Mouse (Mus musculus) natural killer cell, adult 2 months (primary cell): ENCODE data around the gene Cryzl1.

Experiments used
- DNase-seq, 2 experiments: peaks; one replicate each; pipeline ENCODE4 v3.0.0; 2022; ENCODE audit warnings: low spot score in 2 of 2

Cryzl1 gene

DNA sequence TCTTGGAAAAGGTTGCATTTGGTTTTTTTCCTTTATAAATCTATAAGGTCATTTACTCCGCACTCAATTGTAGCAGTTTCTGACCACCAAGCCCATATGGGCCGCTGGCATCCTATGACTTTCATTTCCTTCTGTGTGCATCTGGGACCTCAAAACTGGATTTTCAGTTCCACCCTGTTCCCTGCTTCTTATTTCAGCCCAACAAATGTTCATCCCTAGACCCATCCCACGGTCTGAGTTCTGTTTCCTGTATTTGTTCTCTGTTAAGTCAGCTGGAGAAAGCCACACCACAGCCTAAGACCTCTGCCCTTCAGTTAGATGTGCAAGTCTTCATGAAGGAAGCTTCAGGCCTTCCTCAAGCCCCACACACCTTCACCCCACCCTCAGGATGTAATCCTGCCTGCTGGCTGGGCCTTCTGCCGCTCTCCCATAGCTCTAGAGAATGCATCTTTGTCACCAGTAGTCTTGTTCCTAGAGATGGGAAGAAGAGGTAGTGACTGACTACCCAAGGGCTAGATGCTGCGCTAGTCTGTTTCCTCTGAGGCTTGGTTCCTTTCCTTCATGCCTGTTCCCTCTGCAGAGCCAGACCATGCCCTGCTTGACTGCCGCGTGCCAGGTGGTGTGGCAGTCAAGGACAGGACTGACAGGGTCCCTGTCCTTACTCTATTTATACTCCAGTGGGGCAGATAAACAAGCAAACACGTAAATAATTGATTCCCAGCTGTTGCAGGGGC lies 11.6 kb upstream of the Cryzl1 start:
- DNase-seq, result no peak

DNA sequence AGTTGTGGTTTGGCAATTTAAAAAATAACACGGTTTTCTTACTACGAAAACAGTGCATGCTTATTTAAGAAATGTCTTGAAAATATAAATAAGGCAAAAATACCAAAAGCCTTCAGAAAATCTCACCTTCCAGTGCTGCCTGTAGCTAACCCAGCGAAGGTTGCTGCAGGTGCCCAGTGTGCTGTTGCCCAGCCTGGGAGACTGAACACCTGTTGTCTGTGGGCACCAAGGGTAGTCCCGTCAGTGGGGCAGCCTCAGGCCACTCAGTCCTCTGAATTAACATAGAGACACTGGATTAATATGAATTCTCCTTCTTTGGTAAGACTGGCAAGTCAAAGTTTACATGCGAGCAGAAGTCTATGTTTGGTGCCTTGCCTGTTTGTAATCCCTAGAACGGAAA lies 9.7 kb upstream of the Cryzl1 start:
- DNase-seq, result no peak

DNA sequence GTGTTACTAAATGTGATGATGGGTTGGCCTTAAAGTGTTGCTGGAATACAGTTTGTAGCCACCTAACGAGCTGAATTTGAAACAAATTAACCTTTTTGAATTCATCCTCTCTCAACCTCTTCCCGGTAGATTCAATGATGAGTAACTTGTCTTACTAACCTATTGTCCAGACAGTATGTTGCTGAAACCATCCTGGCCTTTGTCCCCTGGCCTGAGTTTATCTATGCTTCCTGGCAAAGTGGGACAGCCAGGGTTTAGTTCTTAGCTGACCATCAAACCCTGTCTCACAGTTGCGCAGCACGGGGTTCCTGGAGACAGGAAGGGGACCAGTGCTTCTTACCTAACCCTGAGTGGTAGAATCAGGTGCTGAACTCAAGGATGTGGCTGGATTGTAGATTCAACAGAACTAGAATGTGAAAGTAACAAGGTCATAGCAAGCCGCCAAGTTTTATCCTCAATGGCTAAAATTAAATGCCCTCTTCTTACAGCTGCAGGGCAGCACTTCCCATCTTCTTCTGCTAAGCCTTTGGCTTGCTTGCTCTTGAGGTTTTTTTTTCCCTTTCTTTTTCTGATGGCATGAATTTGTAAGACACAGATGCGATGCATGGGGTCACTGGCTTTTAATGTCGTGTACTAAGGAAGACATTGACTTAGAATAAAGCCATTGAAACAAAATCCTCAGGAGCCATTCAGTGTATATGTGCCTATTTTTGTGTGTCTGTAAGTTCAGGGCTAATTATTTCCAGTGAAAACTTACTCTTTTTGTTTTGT lies 7.5 kb upstream of the Cryzl1 start:
- DNase-seq, result no peak

DNA sequence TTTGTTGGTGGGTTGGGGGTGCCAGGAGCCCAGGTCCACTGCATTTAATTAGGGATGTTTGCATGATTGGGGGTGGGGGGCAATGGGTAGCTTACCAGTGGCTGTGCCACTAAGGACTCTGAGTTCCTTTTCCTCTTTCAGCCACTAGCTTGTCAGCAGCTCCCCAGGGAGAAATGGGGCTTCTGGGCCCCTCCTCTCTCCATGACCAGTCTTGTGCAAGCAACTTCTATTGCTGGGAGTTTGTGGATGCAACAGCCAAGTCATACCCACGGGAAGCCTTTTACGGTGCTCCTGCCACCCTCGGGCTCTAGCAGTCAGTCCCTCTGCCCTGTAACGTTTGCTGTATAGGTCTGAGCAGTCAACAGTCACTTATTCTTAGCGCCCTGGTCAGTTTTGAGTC lies 6.0 kb upstream of the Cryzl1 start:
- DNase-seq, result no peak

DNA sequence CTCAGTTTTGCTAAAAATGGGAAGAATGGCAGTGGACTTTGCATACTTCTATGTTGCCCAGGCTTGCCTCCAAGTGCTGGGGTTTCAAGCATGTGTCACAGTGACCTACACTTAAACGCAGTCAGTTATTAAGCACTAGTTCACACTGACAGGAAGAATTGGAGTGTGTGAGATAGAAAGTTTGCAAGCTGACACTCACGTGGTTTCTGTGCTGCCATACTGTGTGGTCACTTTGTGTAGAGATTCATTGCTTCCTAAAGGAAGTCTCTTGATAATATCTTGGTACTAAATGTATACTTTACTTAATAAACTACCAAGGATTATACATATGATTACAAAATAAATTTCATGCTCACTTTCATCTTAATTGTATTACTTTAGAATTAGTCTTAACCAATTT lies 4.0 kb upstream of the Cryzl1 start:
- no peak for DNase-seq

DNA sequence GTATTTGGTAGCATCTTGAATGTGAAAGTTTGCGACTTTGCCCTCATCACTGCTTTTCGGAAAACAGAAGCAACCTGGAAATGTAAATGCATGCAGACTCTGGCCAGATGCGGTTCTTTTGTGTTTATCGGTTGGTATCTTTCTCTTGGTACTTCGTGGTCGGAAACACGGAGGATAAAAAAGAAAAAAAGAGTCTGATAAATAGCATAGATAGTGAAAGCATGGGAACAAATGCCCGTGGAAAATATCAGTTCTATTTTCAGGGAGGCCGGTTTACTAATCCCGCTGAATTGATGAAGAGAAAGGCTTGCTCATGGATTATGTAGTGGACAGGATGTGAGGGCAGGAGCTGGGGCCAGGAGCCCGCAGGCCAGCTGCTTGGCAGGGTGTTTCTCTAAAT lies 1.7 kb upstream of the Cryzl1 start:
- DNase-seq, result no peak

DNA sequence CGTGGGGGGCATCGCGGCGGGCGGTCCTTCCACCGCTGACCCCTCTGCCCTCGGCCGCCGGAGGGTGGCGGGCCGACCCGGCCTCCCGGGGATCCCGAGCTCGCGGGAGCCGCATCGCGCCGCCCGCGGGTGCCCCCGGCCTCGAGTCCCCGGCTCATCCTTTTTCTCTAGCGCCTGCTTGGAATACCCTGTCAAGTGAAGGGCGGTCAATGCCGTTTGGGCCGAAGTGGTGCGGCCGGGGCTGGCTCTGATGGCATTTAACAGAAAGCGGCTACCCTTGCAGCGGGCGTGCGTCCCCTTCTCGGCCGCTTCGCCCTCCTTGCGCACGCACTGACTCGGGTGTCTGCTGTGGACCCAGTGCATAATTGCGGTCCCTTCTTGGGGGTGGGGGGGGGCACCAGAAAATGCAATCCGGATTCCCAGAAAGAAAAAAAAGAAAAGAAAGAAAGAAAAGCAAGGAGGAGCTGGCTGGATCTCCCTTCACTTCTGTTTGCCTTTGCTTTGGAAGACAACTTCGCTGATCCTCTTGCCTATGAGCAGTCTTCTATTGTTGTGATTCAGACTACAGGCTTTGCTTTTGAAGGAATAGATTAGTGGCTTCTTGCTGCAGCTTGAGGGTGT lies 1.2 kb upstream of the Cryzl1 start:
- DNase-seq, result peak in 1 of 2 experiments; percentile 16

DNA sequence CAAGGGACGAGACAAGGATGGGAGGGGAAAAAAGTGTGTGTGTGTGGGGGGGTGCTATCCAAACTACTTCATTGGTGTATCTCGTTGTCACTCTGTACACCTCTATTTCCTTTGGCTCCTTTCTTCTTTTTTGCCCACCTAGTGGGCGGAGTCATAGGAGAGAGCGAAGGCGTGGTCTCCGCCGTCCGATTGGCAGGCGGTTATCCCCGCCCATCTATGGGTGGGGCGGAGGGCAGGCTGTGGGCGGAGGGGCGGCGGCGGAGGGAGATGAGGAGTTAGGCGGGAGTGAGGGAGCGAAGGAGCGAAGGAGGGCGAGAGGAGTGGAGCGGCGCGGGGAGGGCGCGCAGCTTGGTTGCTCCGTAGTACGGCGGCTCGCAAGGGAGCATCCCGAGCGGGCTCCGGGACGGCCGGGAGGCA lies 299 bp upstream of the Cryzl1 start, which contains the start of gene Itsn1:
Gene Itsn1, plus strand, starts transcription at position 216 of the 417 bp plus-strand sequence.
- peak; percentile 96 to 97 for DNase-seq

DNA sequence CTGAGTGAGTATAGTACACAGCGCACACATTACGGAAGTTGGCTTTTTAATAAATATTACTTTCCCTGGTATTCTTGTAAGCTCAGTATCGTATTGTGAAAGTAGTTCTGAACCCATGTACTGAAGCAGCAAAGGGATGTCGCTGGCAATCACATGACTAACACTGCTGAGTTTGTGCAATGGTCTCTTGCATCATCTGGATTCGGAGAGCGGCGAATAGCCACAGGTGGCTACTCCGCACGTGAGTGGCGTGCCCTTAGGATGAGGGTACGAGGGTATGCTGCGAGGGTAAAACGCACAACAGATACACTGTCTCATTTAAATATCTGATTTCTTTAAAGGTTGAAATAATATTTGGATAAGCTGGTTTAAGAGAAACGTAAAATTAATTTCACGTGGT lies 1.3 kb downstream of the Cryzl1 start:
- no peak for DNase-seq

DNA sequence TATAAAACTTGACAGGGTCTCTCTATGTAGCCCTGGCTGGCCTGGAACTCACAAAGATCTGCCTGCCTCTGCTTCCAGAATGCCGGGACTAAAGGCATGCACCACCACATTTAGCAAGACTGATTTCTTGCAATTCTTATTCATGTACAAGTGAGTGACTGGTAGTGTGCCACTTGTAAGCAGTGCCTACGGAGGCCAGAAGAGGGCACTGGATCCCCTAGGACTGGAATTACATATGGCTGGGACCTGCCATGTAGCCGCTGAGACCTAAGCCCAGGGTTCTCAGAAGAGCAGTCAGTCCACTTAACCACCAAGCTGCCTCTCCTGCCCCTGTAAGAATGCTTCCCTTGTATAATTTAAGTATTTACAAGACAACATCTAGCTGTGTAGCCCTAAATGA lies 4.5 kb downstream of the Cryzl1 start:
- DNase-seq, result peak; percentile 45 to 61

DNA sequence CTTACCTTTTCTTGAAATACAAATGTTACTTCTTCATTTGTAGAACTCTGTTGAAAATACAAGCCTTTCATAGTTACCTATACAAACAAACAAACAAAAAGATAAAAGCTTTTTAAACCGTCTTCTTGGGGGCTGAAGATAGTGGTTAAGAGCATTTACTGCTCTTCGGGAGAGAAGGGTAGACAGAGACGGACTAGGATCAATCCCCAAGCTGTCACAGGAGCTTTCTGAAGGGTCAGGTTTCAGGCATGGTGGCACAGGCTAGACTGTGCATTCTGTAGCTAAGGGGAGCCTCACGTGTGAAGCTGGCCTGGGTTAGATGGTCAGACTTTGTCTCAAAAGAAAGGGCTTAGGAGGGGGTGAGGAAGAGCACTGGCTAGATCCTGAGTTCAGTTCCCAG lies 11.4 kb downstream of the Cryzl1 start:
- DNase-seq, result no peak

DNA sequence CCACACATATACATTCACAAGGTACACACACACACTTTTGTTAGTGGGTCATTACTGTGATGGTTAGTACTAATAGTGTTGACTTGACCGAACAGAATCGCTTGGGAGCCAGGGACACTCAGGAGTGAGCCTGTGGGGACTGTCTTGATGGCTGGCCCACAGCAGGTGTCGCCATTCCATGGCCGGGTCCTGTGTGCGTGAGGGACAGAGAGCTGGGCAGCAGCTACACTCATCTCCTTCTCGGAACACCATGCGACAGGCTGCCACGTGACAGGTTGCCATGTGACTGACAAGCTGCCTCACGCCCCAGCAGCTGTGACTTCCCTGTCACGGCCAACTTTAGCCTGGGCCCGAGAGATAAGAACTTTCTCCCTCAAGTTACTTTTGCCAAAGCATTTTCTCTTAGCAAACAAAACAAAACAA lies 11.8 kb downstream of the Cryzl1 start:
- no peak for DNase-seq

DNA sequence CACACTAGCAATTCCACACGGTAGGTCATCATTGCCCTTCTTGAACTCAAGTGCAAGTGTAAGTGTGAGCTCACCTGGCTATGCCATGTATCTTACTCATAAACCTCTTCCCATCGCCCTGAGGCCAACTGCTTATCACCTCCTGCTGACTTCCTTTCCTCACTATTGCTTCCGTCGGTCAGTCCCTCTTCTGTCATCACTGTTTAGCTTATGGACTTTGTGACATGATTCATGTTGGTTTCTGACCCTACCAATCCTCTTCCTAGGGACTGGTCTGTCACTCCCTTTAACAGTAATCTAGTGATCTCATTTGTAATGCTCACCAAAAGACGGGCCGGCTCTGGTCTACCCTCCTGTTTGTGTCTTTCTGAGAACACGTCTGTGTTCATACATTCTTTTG lies 18.5 kb downstream of the Cryzl1 start:
- DNase-seq, result no peak

DNA sequence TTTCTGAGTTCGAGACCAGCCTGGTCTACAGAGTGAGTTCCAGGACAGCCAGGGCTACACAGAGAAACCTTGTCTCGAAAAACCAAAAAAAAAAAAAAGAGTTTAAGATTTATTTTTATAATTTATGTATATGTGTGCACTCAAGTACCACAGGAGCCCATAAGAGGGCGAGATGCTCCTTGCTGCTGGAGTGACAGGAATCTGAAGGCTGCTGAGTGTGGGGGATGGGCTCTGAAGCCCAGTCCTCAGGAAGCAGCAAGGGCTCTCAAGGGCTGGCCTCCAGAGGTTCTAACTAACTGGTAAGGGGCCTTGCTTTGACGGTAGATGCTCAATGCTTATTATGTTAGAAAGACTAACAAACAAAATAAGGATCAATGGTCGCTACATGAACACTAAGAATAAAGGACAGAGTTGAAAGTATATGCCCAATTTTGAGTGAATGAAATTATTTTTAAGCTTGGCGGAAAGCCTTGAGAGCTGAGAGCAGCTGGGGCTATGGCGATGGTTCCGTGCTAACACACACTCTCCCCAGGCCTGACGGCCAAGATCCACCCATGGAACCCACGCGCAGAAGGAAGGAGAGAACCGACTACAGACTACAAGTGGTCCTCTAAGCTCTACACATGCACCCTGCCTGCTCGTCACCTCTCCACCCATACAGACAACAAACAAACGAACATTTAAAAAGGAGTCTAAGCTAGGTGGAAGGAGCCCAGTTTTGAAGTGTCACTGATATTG lies 24.0 kb downstream of the Cryzl1 start:
- DNase-seq, result no peak

DNA sequence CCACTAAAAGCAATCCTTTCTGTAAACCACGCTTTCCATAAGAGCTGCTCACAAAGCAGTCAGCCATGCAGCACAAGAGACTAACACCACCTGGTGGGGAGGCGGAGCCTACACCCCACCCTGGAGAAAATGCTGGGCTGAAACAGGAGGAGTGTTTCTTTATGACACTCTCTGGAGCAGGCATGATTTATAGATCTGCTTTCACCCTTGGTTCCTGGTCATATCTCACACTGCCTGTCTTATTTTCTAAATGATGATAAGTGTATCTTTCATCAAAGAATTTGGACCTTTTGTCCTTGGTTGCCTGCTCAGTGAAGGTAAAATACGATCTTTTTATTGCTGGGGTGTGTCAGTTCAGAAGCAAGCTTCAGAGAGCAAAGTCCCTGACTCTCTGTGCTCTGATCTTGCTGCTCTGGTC lies 26.0 kb downstream of the Cryzl1 start:
- no peak for DNase-seq

DNA sequence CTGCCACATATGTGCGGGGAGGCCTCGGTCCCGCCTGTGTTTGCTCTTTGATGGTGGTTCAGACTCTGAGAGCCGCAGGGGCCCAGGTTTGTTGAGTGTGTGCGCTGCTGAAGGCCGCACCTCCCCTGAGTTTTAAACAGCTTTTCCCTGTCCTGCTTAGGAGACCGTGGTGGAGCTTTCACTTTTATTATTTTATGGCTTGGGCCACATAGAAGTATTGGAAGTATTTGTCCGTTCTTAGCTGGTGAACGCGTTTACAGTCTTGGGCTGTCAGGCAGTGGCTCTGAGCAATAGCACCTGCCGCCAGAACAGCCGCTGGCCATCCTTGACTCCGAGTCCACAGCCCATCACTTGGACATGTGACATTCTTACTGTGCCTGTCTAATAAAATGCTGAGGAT lies 26.9 kb downstream of the Cryzl1 start:
- no peak for DNase-seq

DNA sequence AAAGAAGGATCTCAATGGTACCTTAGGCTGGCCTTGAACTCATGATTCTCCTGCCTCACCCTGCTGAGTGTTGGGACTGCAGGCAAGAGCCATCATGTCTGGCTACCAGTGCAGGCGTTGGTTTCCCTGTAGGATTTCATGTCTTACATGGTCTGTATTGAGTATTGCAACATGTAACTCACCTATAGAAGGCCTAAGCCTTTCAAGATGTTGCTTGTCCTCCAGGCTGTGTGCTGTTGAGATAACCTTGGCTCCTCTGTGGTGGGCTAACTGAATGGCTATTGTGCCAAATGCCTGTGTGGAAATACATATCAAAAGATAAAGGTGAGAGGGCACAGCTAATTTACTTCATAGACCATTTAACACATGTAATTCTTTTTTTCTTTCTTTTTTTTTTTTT lies 29.8 kb downstream of the Cryzl1 start:
- no peak for DNase-seq

DNA sequence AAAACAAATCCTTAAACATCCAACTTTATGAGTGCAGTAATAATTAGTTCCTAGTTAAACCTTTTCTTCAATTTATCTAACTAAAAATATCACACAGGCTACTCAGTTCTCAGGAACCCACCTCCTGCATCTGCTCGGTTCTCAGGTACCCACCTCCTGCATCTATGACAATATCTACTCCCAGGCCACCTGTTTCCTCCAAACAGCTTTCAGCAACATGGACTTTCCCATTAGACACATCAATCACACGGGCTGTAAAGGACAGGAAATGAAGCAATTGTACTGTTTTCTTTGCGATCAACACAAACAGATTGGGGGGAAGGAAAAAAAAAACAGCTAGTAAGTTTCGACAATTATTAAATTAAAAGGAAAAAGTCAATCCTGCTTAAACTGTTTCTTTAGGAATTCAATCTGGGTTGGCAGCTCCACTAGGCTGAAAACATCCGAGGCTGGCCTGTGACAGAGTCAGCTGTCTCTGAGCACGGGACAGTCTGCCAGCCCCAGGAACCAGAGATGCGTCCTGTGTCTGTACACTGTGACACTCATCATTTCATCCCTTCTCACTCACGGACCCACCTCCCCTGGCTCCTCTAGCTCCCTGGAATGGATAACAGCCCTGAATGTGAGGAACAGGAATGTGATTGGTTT lies 33.5 kb downstream of the Cryzl1 start:
- DNase-seq, result no peak

DNA sequence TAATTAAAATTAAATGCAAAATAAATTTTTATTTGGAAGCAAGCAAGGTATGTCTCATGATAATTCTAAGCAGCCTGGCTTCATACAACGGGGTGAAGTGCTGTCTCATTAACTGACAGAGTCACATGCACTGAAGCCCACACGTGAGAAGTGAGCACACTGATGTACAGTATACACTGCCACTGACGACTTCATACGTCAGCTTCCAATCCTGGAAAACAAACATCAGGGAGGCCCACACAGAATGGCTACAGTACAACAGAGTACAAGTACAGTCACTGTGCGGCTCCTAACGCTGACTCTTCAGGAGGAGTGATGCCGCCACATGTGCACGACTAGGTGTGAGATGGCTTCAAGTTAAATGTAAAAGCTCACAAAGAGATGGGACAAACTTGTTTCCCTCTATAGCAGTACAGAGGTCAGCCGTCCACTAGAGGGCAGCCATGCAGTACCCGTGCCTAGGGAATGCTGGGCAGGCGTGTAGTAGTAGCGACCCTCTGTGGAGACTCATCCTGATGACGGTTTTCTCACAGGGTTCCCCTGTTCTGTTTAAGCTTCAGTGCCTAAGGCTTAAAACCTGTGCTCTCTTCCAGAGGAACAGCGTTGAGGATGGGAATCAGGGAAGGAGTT lies 34.2 kb downstream of the Cryzl1 start:
- peak; percentile 58 to 68 for DNase-seq

DNA sequence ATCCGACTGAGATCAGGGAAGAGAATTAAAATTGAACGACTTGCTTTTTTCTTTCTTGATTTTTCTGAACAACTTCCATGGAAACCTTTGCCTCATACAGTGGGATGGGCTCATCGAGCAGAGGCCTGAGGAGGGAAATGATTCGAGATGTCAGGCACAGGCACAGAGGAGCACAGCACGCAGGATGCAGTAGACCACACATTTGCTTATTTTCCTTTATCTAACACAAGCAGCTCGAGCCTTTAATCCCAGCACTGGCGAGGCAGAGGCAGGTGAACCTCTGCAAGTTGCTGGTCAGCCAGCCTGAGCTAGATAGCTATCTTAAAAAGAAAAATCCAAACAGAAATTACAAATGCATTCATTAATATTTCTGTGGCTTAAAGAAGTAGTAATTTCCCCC lies 39.0 kb downstream of the Cryzl1 start:
- no peak for DNase-seq
